Mouse (Mus musculus) midbrain, postnatal 0 days (tissue): ENCODE results near the gene Timm17a. TPM values are rescaled to one million over a fixed set of nuclear protein-coding genes. Genes with fewer than 3 reads are reported as not detected.

ENCODE experiments used
- ATAC-seq: fragments of 200-750 bp; cut with Nextera tagmentation; 2 replicates; pipeline ENCODE4 v1.8.0; 2017; ENCODE audit warnings: moderate number of reproducible peaks, mild to moderate bottlenecking, moderate TSS enrichment, moderate library complexity; ENCODE audit not compliant: low FRiP score
- DNase-seq: peaks from one replicate; pipeline ENCODE4 v3.0.0-alpha.2; 2015; ENCODE audit warnings: low spot score
- H3K27ac ChIP-seq: fragments of 300-500 bp; sonication (generic); 2 replicates; pipeline ENCODE4 v1.5.1; 2014; ENCODE audit warnings: low read depth, mild to moderate bottlenecking, low read length, mixed read lengths
- H3K27me3 ChIP-seq: fragments of 300-500 bp; sonication (generic); 2 replicates; pipeline ENCODE4 v1.6.1; 2014; ENCODE audit warnings: low read length, control low read depth, mixed read lengths; ENCODE audit not compliant: insufficient read depth
- H3K36me3 ChIP-seq: fragments of 300-500 bp; sonication (generic); 2 replicates; pipeline ENCODE4 v1.6.1; 2014; ENCODE audit warnings: low read length, control low read depth, mixed read lengths; ENCODE audit not compliant: insufficient read depth
- H3K4me1 ChIP-seq: fragments of 300-500 bp; sonication (generic); 2 replicates; pipeline ENCODE4 v1.6.1; 2014; ENCODE audit warnings: mild to moderate bottlenecking, control low read depth, antibody characterized with exemption, low read length, mixed read lengths; ENCODE audit not compliant: insufficient read depth
- H3K4me2 ChIP-seq: fragments of 300-500 bp; sonication (generic); 2 replicates; pipeline ENCODE4 v1.6.1; 2014; ENCODE audit warnings: low read depth, mild to moderate bottlenecking, low read length, mixed read lengths; ENCODE audit not compliant: poor library complexity, severe bottlenecking
- H3K4me3 ChIP-seq: fragments of 300-500 bp; sonication (generic); 2 replicates; pipeline ENCODE4 v1.5.1; 2014; ENCODE audit warnings: low read depth, mild to moderate bottlenecking, low read length, moderate library complexity
- H3K9ac ChIP-seq: fragments of 300-500 bp; sonication (generic); replicated peaks from 2 replicates; pipeline ENCODE4 v1.6.1; 2014; ENCODE audit warnings: mild to moderate bottlenecking, low read length, moderate library complexity, mixed read lengths; ENCODE audit not compliant: poor library complexity, severe bottlenecking
- H3K9me3 ChIP-seq: fragments of 300-500 bp; sonication (generic); 2 replicates; pipeline ENCODE4 v1.6.1; 2016; ENCODE audit warnings: low read length, control low read depth
- CTCF ChIP-seq: IDR thresholded peaks from 2 replicates; pipeline ENCODE4 v1.5.1; 2016; ENCODE audit warnings: antibody characterized with exemption, mild to moderate bottlenecking
- WGBS: fragments of 180-500 bp; shearing (Covaris S2); extraction: QIAGEN DNeasy Blood & Tissue Kit; methylation state at CpG from one replicate; pipeline ENCODE4 v1.1.7; 2014; 5-methylcytosine and 5-hydroxymethylcytosine counted together
- polyA plus RNA-seq: library from polyadenylated mRNA; unstranded; fragments of >200 nt; fragmentation: Nextera tagmentation; extraction: Ambion mirVana; gene quantifications from 2 replicates; pipeline ENCODE4 v1.2.1, GENCODE M21; 2015
- total RNA-seq: library from RNA; depleted of rRNA; stranded (reverse); fragments of >200 nt; gene quantifications from 2 replicates; pipeline ENCODE4 v1.2.3, GENCODE M21; 2014

Timm17a gene
- total and polyA plus RNA-seq, 2 experiments from 2014 or later: 34.4 to 166 TPM

GRCm38 (mm10) chr1:135346891-135347290 is 33.3 kb upstream of the Timm17a start:
- Histone ChIP-seq H3K36me3 (no peaks in the 10 kb centered on the region), H3K27me3 (no peaks in the 10 kb centered on the region), H3K27ac (no peak overlapping the region), H3K4me2 (no peak overlapping the region), H3K4me3 (no peak overlapping the region), H3K4me1 (no peaks in the 10 kb centered on the region), H3K9ac (no peak overlapping the region), H3K9me3 (no peaks in the 10 kb centered on the region)
- TF ChIP-seq CTCF: no peak
- DNase-seq (no peak), ATAC-seq (no peak)
- 71% methylated on average over 3 of the region's 3 CpGs for WGBS

GRCm38 (mm10) chr1:135344026-135344425 is 30.4 kb upstream of the Timm17a start:
- WGBS: 68% methylated on average over 4 of the region's 4 CpGs
- H3K4me3 ChIP-seq: no peak overlapping the region
- H3K27ac ChIP-seq: no peak overlapping the region
- H3K9ac ChIP-seq: no peak overlapping the region
- no peaks in the 10 kb centered on the region for H3K27me3 ChIP-seq
- no peak for DNase-seq
- no peak for ATAC-seq
- no peak for TF ChIP-seq CTCF
- no peaks in the 10 kb centered on the region for H3K9me3 ChIP-seq
- no peaks in the 10 kb centered on the region for H3K4me1 ChIP-seq
- H3K36me3 ChIP-seq: no peaks in the 10 kb centered on the region
- no peak overlapping the region for H3K4me2 ChIP-seq

GRCm38 (mm10) chr1:135341947-135342346 is 28.4 kb upstream of the Timm17a start:
- Histone ChIP-seq H3K4me1 (no peaks in the 10 kb centered on the region), H3K27ac (no peak overlapping the region), H3K4me2 (no peak overlapping the region), H3K36me3 (no peaks in the 10 kb centered on the region), H3K4me3 (no peak overlapping the region), H3K9me3 (no peaks in the 10 kb centered on the region), H3K9ac (no peak overlapping the region), H3K27me3 (no peaks in the 10 kb centered on the region)
- no peak for DNase-seq
- ATAC-seq: no peak
- TF ChIP-seq CTCF: no peak
- 79% methylated on average over 8 of the region's 8 CpGs for WGBS

GRCm38 (mm10) chr1:135330578-135330977 is 17.0 kb upstream of the Timm17a start:
- ATAC-seq (no peak), DNase-seq (no peak)
- H3K9ac ChIP-seq: no peak overlapping the region
- no peaks in the 10 kb centered on the region for H3K4me1 ChIP-seq
- 74% methylated on average over 6 of the region's 6 CpGs for WGBS
- no peaks in the 10 kb centered on the region for H3K36me3 ChIP-seq
- no peaks in the 10 kb centered on the region for H3K9me3 ChIP-seq
- H3K4me2 ChIP-seq: no peak overlapping the region
- H3K4me3 ChIP-seq: no peak overlapping the region
- no peak for TF ChIP-seq CTCF
- H3K27ac ChIP-seq: no peak overlapping the region
- no peaks in the 10 kb centered on the region for H3K27me3 ChIP-seq

- TF ChIP-seq CTCF: no peak
- no peaks in the 10 kb centered on the region for H3K9me3 ChIP-seq
- no peaks in the 10 kb centered on the region for H3K36me3 ChIP-seq
- no peaks in the 10 kb centered on the region for H3K4me1 ChIP-seq
- DNase-seq: no peak
- H3K27ac ChIP-seq: no peak overlapping the region
- H3K9ac ChIP-seq: no peak overlapping the region
- ATAC-seq: no peak
- H3K4me2 ChIP-seq: no peak overlapping the region
- no peaks in the 10 kb centered on the region for H3K27me3 ChIP-seq
- no peak overlapping the region for H3K4me3 ChIP-seq
- 70% methylated on average over 5 of the region's 5 CpGs for WGBS
These were observed 14.8 kb upstream of the Timm17a start for GRCm38 (mm10) chr1:135328368-135328767.

GRCm38 (mm10) chr1:135325934-135326333 is 12.4 kb upstream of the Timm17a start:
- ATAC-seq: no peak
- no peaks in the 10 kb centered on the region for H3K9me3 ChIP-seq
- no peak overlapping the region for H3K4me2 ChIP-seq
- no peak for DNase-seq
- no peaks in the 10 kb centered on the region for H3K36me3 ChIP-seq
- no peak for TF ChIP-seq CTCF
- 78% methylated on average over 2 of the region's 2 CpGs for WGBS
- no peak overlapping the region for H3K9ac ChIP-seq
- no peak overlapping the region for H3K27ac ChIP-seq
- no peaks in the 10 kb centered on the region for H3K4me1 ChIP-seq
- H3K27me3 ChIP-seq: no peaks in the 10 kb centered on the region
- H3K4me3 ChIP-seq: no peak overlapping the region
